Mouse (Mus musculus): ENCODE measurements around the gene Wnt6.

DNA sequence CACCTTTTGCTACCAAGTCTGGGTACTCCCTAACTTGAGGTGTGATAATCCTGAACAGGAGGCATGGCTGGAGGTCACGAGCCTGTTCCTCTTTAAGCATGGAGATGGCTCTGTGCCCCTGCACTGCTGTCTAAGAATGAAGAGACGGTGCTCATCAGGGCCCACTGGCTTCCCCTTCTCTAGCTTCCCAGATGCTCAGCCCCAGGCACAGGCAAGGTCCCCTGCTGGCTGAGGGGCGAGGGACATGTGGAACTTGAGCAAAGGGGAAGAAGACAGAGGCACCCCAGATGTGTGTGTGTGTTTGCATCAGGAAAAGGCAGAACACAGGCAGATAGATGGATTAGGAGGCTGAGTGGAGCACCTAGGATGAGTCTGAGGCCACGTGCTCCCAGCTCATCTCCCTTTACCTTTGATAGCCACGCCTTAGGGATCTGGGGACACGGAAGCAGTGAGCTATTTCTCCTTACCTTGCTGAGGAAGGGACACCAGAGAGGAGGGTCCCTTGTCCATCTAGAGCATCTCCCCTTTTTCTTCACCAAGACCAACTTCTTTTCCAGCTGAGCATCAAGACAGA is 17.0 kb downstream of the Wnt6 start:
- no peak for TF ChIP-seq CTCF (IDR thresholded peaks at IDR 0.05; ENCODE audit: control insufficient read depth, insufficient read depth, low read length)
- no peak for TF ChIP-seq POLR2A (IDR thresholded peaks at IDR 0.05; ENCODE audit: borderline replicate concordance, control insufficient read depth, low read depth, low read length)

Measured in bone marrow, adult 2 months (tissue).